Mouse (Mus musculus) hindbrain, embryonic 10.5 days (tissue): ENCODE measurements around the gene Hist1h4m. TPM values are rescaled to one million over a fixed set of nuclear protein-coding genes. Genes with fewer than 3 reads are reported as not detected.
"Not testable (repeated sequence)": the region's sequence is repeated elsewhere in the genome, so short reads cannot be mapped to it uniquely, and the experiment has no call there.

Experiments
- DNase-seq: peaks from one replicate; pipeline ENCODE4 v3.0.0-alpha.2; 2017; ENCODE audit warnings: low spot score
- H3K27ac ChIP-seq: fragments of 300-500 bp; sonication (generic); 2 replicates; pipeline ENCODE4 v1.5.1; 2016; ENCODE audit warnings: mild to moderate bottlenecking, moderate library complexity
- H3K27me3 ChIP-seq: fragments of 300-500 bp; sonication (generic); 2 replicates; pipeline ENCODE4 v1.6.1; 2016; ENCODE audit warnings: mild to moderate bottlenecking; ENCODE audit not compliant: poor library complexity, insufficient read depth, severe bottlenecking
- H3K36me3 ChIP-seq: fragments of 300-500 bp; sonication (generic); 2 replicates; pipeline ENCODE4 v1.6.1; 2016; ENCODE audit warnings: mild to moderate bottlenecking, moderate library complexity
- H3K4me1 ChIP-seq: fragments of 300-500 bp; sonication (generic); replicated peaks from 2 replicates; pipeline ENCODE4 v1.6.1; 2016; ENCODE audit warnings: mild to moderate bottlenecking
- H3K4me3 ChIP-seq: fragments of 300-500 bp; sonication (generic); 2 replicates; pipeline ENCODE4 v1.5.1; 2016; ENCODE audit warnings: mild to moderate bottlenecking, moderate library complexity
- H3K9me3 ChIP-seq: fragments of 300-500 bp; sonication (generic); 2 replicates; pipeline ENCODE4 v1.6.1; 2016; ENCODE audit warnings: mild to moderate bottlenecking, moderate library complexity
- WGBS: fragments of 180-500 bp; shearing (Covaris S2); methylation state at CpG from one replicate; pipeline ENCODE4 v1.1.7; 2016; 5-methylcytosine and 5-hydroxymethylcytosine counted together
- polyA plus RNA-seq: library from polyadenylated mRNA; unstranded; fragments of >200 nt; fragmentation: Nextera tagmentation; extraction: Ambion mirVana; gene quantifications from 2 replicates; pipeline ENCODE4 v1.2.1, GENCODE M21; 2016

Hist1h4m gene
- polyA plus RNA-seq, 1 experiment from 2014 or later = not detected

DNA sequence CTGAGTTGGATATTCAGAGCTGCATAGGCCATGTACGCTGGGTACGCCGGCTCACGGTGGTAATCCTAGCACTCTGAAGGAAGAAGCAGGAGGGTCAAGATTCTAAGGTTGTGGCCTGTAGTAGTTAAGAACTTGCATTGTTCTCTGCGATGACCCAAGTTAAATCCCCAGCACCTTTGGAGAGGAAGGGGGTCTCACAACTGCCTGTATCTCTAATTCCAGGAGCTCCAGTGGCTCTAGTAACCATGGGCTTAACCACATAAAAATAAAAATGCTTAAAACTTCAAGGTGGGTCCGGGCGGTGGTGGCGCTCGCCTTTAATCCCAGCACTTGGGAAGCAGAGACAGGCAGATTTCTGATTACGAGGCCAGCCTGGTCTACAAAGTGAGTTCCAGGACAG, 18.8 kb downstream of the Hist1h4m start:
- WGBS = 87% methylated on average over 10 of the region's 10 CpGs
- Histone ChIP-seq H3K27me3 (no peaks in the 10 kb centered on the region), H3K4me1 (0 out of 2 replicates have a peak, but pooled peaks cover 3% of the 10 kb centered on the region), H3K4me3 (0 out of 2 replicates have a peak overlapping the region, but pooled peaks have one; percentile 3), H3K36me3 (no peaks in the 10 kb centered on the region), H3K9me3 (no peaks in the 10 kb centered on the region), H3K27ac (peak overlapping the region; percentile 42; the same call in 1 of the 2 replicates)
- DNase-seq = peak; percentile 10

DNA sequence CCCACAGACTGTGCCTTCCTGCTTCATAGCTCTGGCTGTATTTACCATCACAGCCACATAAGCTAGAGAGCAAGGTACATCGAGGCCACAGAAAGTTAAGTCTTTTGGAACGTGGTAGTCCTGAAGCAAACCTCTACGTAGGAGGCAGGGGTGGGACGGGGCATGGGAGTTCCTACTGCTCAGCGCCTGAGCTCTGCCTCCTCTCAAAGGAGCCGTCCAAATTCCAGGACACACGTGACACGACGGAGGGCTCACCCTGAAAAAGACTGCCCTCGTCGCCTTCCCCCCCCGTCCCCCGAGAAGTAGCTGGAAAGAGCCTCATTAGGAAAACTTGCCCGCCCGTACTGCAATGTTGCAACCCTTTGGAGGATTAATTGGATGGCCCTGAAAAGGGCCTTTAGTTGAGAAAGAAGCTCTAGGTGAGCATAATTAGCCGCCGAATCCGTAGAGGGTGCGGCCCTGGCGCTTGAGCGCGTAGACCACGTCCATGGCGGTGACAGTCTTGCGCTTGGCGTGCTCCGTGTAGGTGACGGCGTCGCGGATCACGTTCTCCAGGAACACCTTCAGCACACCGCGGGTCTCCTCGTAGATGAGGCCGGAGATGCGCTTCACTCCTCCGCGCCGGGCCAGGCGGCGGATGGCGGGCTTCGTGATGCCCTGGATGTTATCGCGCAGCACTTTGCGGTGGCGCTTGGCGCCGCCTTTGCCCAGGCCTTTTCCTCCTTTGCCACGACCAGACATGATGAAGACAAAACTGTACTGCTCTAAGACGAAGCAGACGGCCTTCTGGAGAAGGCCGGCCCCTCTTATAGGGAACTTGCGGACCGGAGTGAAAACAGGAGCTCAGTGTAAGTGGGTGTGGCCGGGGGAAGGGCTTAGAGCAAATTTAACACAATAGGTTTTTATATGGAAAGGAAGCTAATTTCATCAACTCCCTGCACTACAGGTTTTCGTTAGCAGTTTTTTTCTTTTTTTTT, 20.2 kb downstream of the Hist1h4m start, which contains the start of gene Hist1h4n:
Gene Hist1h4n, minus strand, starts transcription at position 779 of the 977 bp plus-strand sequence.
- H3K36me3 ChIP-seq, H3K27me3 ChIP-seq, DNase-seq, H3K4me1 ChIP-seq, H3K9me3 ChIP-seq: not testable (repeated sequence)
- under 1% methylated on average over 30 of the region's 58 CpGs for WGBS
- H3K27ac ChIP-seq = peak within 1 kb of the TSS; percentile 62
- peak within 1 kb of the TSS; percentile 34 for H3K4me3 ChIP-seq

DNA sequence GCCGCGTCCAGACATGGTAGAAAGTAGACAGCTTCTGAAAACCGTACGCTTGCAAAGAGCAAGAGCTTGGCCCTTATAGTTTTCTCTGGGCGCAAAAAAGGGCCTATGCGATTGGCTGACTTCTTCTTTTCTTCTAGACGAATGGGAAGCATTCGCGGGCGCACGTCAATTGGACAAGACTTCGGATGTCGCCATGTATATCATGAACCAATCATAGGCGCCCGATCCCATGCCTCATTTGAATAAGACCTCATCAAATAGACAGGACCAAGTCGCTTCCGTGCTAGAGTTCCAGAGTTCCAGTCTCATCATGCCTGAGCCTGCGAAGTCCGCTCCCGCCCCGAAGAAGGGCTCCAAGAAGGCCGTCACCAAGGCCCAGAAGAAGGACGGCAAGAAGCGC, 21.9 kb downstream of the Hist1h4m start, which contains the start of the genes Hist1h2ap and Hist1h2br:
Gene Hist1h2ap, minus strand, starts transcription at position 47 of the 400 bp plus-strand sequence.
Gene Hist1h2br, plus strand, starts transcription at position 283 of the 400 bp plus-strand sequence.
- no CpG with 5 or more reads among the region's 24 CpGs for WGBS
- H3K36me3 ChIP-seq, H3K27me3 ChIP-seq, H3K4me1 ChIP-seq, H3K4me3 ChIP-seq, H3K27ac ChIP-seq, DNase-seq, H3K9me3 ChIP-seq: not testable (repeated sequence)

DNA sequence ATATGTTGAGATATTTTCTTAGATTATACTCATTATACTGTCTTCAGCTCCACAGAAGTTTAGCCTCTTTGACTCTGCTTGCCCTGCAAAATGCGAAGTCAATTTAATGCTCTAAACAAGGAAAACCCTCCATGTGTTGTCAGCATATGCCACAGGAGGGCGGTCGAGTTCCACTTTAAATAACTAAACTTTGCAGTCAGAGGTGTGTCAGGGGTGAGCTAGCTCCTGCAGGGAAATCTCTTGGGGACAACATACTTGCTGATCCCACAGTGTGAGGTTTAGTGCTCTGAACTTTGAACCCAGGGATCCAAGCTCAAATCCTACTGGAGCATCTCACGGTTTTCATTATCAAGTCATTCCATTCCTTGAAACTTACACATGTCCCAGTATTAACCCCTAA, 29.0 kb downstream of the Hist1h4m start:
- not testable (repeated sequence) for DNase-seq, H3K9me3 ChIP-seq, H3K36me3 ChIP-seq, H3K4me3 ChIP-seq, H3K27ac ChIP-seq, H3K27me3 ChIP-seq, H3K4me1 ChIP-seq
- no CpG with 5 or more reads among the region's 4 CpGs for WGBS

DNA sequence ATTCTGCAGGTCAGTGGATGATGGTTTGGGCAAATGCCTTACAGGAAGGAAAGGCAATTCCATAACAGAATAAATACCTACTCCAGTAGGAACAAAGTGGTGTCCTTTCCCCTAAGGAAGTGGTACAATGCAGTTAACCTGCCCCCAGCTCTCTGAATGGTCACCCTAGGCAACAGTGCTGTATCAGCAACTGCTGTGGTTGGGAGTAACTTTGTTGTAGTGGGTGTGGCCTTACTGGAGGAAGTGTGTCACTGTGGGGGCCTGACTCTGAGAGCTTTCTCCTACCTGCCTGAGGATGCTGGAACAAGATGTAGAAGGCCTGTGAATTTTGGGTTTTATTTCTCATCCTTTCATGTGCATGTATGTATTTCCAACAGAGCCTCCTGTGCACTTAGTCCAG, 34.8 kb downstream of the Hist1h4m start:
- H3K4me3 ChIP-seq, DNase-seq, H3K4me1 ChIP-seq, H3K36me3 ChIP-seq, H3K27me3 ChIP-seq, H3K9me3 ChIP-seq, H3K27ac ChIP-seq: not testable (repeated sequence)

DNA sequence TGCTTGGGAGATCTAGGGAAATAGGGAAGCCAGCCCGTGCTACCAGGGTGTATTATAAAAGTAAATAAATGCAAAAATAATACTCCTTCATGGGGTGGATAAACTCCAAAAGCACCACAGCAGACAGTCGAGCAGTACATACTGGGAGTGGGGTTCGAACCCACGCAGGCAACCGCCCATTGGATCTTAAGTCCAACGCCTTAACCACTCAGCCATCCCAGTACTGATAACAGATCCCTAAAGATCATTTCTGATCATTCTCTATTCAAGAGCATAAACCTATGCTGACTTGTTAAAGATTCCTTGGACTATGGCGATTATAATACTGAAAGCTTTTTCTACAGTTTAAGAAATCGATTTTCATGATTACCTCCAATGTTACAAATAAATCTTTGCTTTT, 36.3 kb downstream of the Hist1h4m start:
- Histone ChIP-seq H3K27ac (no peak overlapping the region), H3K4me1 (no peaks in the 10 kb centered on the region), H3K9me3 (no peaks in the 10 kb centered on the region), H3K4me3 (peak overlapping the region; percentile 21; the same call in 1 of the 2 replicates), H3K27me3 (no peaks in the 10 kb centered on the region), H3K36me3 (no peaks in the 10 kb centered on the region)
- peak; percentile 18 for DNase-seq
- WGBS = 14% methylated on average over 8 of the region's 8 CpGs

DNA sequence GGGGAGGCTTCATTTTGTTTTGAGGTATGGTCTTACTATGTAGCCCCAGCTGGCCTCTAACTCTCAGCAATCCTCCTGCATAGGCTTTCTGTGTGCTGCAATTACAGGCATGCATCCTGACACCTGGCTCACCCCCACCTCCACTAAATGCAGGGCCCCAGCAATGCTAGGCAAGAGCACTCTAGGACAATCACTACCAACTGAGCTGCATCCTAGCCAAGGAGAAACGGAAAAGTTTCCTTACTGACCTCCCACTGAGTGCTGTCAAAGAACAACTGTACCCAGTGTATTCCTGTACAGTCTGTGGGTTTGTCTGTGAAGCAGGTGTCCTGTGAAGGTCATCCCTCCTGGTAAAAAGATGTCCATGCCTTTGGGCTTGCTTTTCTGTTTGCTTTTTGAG, 39.1 kb downstream of the Hist1h4m start:
- not testable (repeated sequence) for H3K36me3 ChIP-seq, H3K9me3 ChIP-seq, H3K27me3 ChIP-seq, DNase-seq, H3K27ac ChIP-seq, H3K4me3 ChIP-seq, H3K4me1 ChIP-seq
- 42% methylated on average over 1 of the region's 1 CpGs for WGBS

DNA sequence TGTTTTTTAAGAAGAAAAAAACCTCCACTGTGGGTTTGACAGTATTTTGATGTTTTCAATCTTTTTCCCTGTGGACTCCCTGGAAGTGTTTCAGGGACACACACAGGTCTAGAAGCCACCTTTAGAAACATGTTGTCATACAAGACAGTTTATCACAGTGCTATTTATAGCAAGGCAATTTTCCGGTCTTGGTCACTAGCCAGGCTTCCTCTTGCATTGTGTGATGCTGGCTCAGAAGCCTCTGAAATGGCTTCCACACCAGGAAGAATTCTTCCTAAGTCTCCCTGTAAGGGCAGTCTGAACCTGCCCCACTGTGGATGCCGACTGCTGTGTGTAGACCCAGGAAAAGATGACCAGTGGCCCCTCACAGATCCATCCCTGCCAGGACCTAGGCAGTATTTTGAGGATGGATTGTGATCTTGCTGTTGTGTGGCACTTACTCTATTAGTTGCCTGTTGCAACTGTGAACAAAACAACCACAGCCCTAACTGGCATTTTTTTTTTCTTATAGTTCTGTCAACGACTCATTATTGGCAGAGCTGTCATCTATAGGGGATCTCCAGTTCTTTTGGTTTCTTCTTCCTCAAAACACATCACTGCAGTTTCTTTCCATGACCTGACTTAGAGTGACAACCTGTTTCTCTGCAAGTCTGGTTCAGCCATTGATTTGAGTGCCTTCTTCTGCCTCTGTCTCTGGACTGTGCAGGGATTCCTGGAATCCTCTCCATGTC, 40.8 kb downstream of the Hist1h4m start:
- H3K27ac ChIP-seq = no peak overlapping the region
- WGBS = 70% methylated on average over 3 of the region's 3 CpGs
- H3K4me1 ChIP-seq = no peaks in the 10 kb centered on the region
- H3K9me3 ChIP-seq = no peaks in the 10 kb centered on the region
- DNase-seq = no peak
- H3K36me3 ChIP-seq = no peaks in the 10 kb centered on the region
- no peaks in the 10 kb centered on the region for H3K27me3 ChIP-seq
- no peak overlapping the region for H3K4me3 ChIP-seq

DNA sequence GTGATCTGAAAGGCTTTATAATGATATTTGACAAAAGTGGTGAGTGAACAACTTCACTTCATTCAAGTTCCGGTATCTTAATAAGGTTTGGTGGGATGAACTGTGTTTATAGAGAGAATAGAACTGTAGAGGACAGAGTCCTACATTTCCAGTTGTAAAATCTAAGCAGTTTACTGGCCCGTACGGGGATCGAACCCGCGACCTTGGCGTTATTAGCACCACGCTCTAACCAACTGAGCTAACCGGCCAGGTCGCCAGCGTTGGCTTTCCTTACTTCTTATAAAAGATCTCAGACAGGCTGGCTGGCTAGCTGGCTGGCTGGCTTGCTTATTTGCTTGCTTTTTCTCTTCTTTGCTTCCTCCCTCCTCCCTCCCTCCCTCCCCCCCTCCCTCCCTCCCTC, 43.6 kb downstream of the Hist1h4m start:
- WGBS = 1% methylated on average over 11 of the region's 11 CpGs

DNA sequence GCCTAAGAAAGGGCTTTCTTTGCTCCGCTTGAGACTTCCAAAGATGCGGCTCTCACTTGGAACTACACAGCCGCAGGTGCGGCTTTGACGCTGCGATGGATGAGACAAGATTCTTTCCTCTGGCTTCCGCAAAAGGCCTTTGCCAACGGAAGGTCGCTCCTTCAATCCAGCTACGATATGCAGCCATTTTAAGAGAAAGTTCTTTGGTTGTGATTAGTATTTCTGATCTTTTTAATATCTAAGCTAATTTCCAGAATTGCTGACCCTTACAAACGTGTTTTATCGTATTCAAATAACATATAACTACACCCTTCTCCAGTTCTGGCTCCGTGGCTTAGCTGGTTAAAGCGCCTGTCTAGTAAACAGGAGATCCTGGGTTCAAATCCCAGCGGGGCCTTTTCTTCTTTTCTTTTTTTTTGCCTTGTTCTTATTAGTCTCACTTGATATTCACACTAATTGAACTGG, 44.2 kb downstream of the Hist1h4m start:
- H3K9me3 ChIP-seq = no peaks in the 10 kb centered on the region
- peak overlapping the region; percentile 75; the same call in 1 of the 2 replicates for H3K27ac ChIP-seq
- peak overlapping the region; percentile 62 for H3K4me3 ChIP-seq
- no peaks in the 10 kb centered on the region for H3K36me3 ChIP-seq
- peak; percentile 50 for DNase-seq
- WGBS = under 1% methylated on average over 15 of the region's 15 CpGs
- 0 out of 2 replicates have a peak, but pooled peaks cover 4% of the 10 kb centered on the region for H3K27me3 ChIP-seq
- H3K4me1 ChIP-seq = no peaks in the 10 kb centered on the region

More for the DNA sequence above, 43.6 kb downstream of the Hist1h4m start:
- Histone ChIP-seq H3K9me3 (no peaks in the 10 kb centered on the region), H3K27ac (no peak overlapping the region; the same call in 1 of the 2 replicates), H3K4me3 (peak overlapping the region; percentile 62), H3K36me3 (no peaks in the 10 kb centered on the region), H3K27me3 (0 out of 2 replicates have a peak, but pooled peaks cover 4% of the 10 kb centered on the region), H3K4me1 (no peaks in the 10 kb centered on the region)
- DNase-seq = peak; percentile 90

DNA sequence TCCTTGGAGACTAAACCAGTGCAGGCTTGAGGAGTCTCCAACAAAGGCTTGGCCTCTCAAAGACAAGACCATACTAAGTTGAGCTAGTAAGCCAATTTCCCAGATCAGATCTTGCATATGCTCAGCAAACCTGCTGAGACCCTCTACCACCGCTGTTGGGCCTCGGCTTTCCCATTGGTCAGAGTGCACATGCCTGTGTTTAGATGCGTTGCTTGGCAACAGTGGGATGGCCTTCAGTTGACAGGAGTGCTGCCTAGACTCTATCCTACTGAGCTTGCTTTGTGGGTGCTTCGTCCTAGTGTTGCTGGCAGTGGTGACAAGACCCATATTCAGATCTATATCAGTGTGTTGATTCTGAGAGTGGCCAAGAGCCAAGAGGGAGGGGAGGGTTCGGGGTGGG, 50.1 kb downstream of the Hist1h4m start:
- peak; percentile 46 for DNase-seq
- H3K27me3 ChIP-seq = 0 out of 2 replicates have a peak, but pooled peaks cover 4% of the 10 kb centered on the region
- H3K4me3 ChIP-seq = no peak overlapping the region
- peaks cover 7% of the 10 kb centered on the region for H3K4me1 ChIP-seq
- H3K36me3 ChIP-seq = no peaks in the 10 kb centered on the region
- no peaks in the 10 kb centered on the region for H3K9me3 ChIP-seq
- WGBS = 18% methylated on average over 5 of the region's 5 CpGs
- no peak overlapping the region for H3K27ac ChIP-seq
